Mouse (Mus musculus): Measurements from ENCODE around the gene Gm10097.

- no peak for TF ChIP-seq CHD2 (IDR thresholded peaks at IDR 0.05; ENCODE audit: low read depth, low read length)
- no peak for TF ChIP-seq ZNF384 (IDR thresholded peaks at IDR 0.05; ENCODE audit: low read depth, low read length)
- no peak for TF ChIP-seq HCFC1 (IDR thresholded peaks at IDR 0.05; ENCODE audit: borderline replicate concordance, insufficient read depth, low read length)
- TF ChIP-seq ZC3H11A (IDR thresholded peaks at IDR 0.05; ENCODE audit: borderline replicate concordance, low read depth, low read length): no peak
Measured at GRCm38 (mm10) chr10:5075724-5076123, 6.7 kb downstream of the Gm10097 start.
